Mouse (Mus musculus) forebrain, embryonic 14.5 days (tissue): Measurements from ENCODE around the gene Fosb. TPM values are rescaled to one million over a fixed set of nuclear protein-coding genes. Genes with fewer than 3 reads are reported as not detected.

ENCODE experiments used
- ATAC-seq: fragments of 200-750 bp; cut with Nextera tagmentation; 2 replicates; pipeline ENCODE4 v1.8.0; 2017; ENCODE audit warnings: mild to moderate bottlenecking, moderate library complexity
- DNase-seq: peaks from one replicate; pipeline ENCODE4 v3.0.0-alpha.2; 2015; ENCODE audit warnings: low spot score
- H3K27ac ChIP-seq: fragments of 300-500 bp; sonication (generic); 2 replicates; pipeline ENCODE4 v1.5.1; 2014; ENCODE audit warnings: low read depth, mild to moderate bottlenecking, control low read depth, low read length, moderate library complexity
- H3K27me3 ChIP-seq: fragments of 300-500 bp; sonication (generic); replicated peaks from 2 replicates; pipeline ENCODE4 v1.6.1; 2014; ENCODE audit warnings: low read length, control low read depth, mixed read lengths; ENCODE audit not compliant: control insufficient read depth, insufficient read depth
- H3K36me3 ChIP-seq: fragments of 300-500 bp; sonication (generic); 2 replicates; pipeline ENCODE4 v1.6.1; 2014; ENCODE audit warnings: low read length, control low read depth; ENCODE audit not compliant: control insufficient read depth, insufficient read depth
- H3K4me1 ChIP-seq: fragments of 300-500 bp; sonication (generic); 2 replicates; pipeline ENCODE4 v1.6.1; 2014; ENCODE audit warnings: antibody characterized with exemption, low read length, control low read depth; ENCODE audit not compliant: control insufficient read depth, insufficient read depth
- H3K4me2 ChIP-seq: fragments of 300-500 bp; sonication (generic); 2 replicates; pipeline ENCODE4 v1.6.1; 2014; ENCODE audit warnings: mild to moderate bottlenecking, control low read depth, low read length
- H3K4me3 ChIP-seq: fragments of 300-500 bp; sonication (generic); 2 replicates; pipeline ENCODE4 v1.5.1; 2014; ENCODE audit warnings: low read depth, low read length, control low read depth
- H3K9ac ChIP-seq: fragments of 300-500 bp; sonication (generic); 2 replicates; pipeline ENCODE4 v1.6.1; 2014; ENCODE audit warnings: mild to moderate bottlenecking, low read length, control low read depth, moderate library complexity
- H3K9me3 ChIP-seq: fragments of 300-500 bp; sonication (generic); replicated peaks from 2 replicates; pipeline ENCODE4 v1.6.1; 2016; ENCODE audit warnings: low read length, control low read depth, mixed read lengths; ENCODE audit not compliant: control insufficient read depth
- WGBS: fragments of 180-500 bp; shearing (Covaris S2); extraction: QIAGEN DNeasy Blood & Tissue Kit; methylation state at CpG from one replicate; pipeline ENCODE4 v1.1.7; 2014; 5-methylcytosine and 5-hydroxymethylcytosine counted together
- polyA plus RNA-seq: library from polyadenylated mRNA; unstranded; fragments of >200 nt; fragmentation: Nextera tagmentation; extraction: Ambion mirVana; gene quantifications from 2 replicates; pipeline ENCODE4 v1.2.1, GENCODE M21; 2014

The Fosb gene
- polyA plus RNA-seq, 1 experiment from 2014 or later, result not detected

- H3K9me3 ChIP-seq, result no peaks in the 10 kb centered on the region
- 76% methylated on average over 21 of the region's 21 CpGs for WGBS
- H3K27me3 ChIP-seq, result no peaks in the 10 kb centered on the region
- ATAC-seq (no peak), DNase-seq (no peak)
- H3K27ac ChIP-seq, result no peak overlapping the region
- no peak overlapping the region for H3K4me3 ChIP-seq
- H3K36me3 ChIP-seq, result no peaks in the 10 kb centered on the region
- H3K9ac ChIP-seq, result no peak overlapping the region
- H3K4me1 ChIP-seq, result peaks cover 8% of the 10 kb centered on the region
- no peak overlapping the region for H3K4me2 ChIP-seq
These were observed 15.7 kb upstream of the Fosb start for GRCm38 (mm10) chr7:19325262-19326199.

GRCm38 (mm10) chr7:19324221-19324620 is 14.4 kb upstream of the Fosb start:
- 89% methylated on average over 11 of the region's 11 CpGs for WGBS
- ATAC-seq, result no peak
- no peak overlapping the region for H3K4me3 ChIP-seq

GRCm38 (mm10) chr7:19322489-19322888 is 12.6 kb upstream of the Fosb start:
- Histone ChIP-seq H3K27me3 (no peaks in the 10 kb centered on the region), H3K27ac (no peak overlapping the region), H3K9ac (no peak overlapping the region), H3K36me3 (no peaks in the 10 kb centered on the region), H3K4me1 (peaks cover 15% of the 10 kb centered on the region), H3K4me3 (no peak overlapping the region), H3K9me3 (no peaks in the 10 kb centered on the region), H3K4me2 (no peak overlapping the region)
- 61% methylated on average over 9 of the region's 9 CpGs for WGBS
- ATAC-seq (no peak), DNase-seq (no peak)

More at GRCm38 (mm10) chr7:19324221-19324620, 14.4 kb upstream of the Fosb start:
- Histone ChIP-seq H3K4me2 (no peak overlapping the region), H3K27ac (no peak overlapping the region), H3K36me3 (no peaks in the 10 kb centered on the region), H3K9ac (no peak overlapping the region), H3K27me3 (no peaks in the 10 kb centered on the region), H3K4me1 (peaks cover 15% of the 10 kb centered on the region), H3K9me3 (no peaks in the 10 kb centered on the region)
- DNase-seq, result no peak

- DNase-seq (no peak), ATAC-seq (no peak)
- no peaks in the 10 kb centered on the region for H3K36me3 ChIP-seq
- H3K27me3 ChIP-seq, result no peaks in the 10 kb centered on the region
- WGBS, result 76% methylated on average over 5 of the region's 5 CpGs
- no peak overlapping the region for H3K4me3 ChIP-seq
- H3K9me3 ChIP-seq, result no peaks in the 10 kb centered on the region
- no peak overlapping the region for H3K4me2 ChIP-seq
- peaks cover 9% of the 10 kb centered on the region for H3K4me1 ChIP-seq
- H3K27ac ChIP-seq, result no peak overlapping the region
- H3K9ac ChIP-seq, result no peak overlapping the region
These were observed 11.6 kb upstream of the Fosb start for GRCm38 (mm10) chr7:19321464-19321863.

GRCm38 (mm10) chr7:19320637-19321036 is 10.8 kb upstream of the Fosb start:
- Histone ChIP-seq H3K4me2 (peak overlapping the region; percentile 67), H3K4me3 (no peak overlapping the region), H3K9me3 (no peaks in the 10 kb centered on the region), H3K27ac (no peak overlapping the region; the same call in 1 of the 2 replicates), H3K4me1 (peaks cover 8% of the 10 kb centered on the region), H3K36me3 (no peaks in the 10 kb centered on the region), H3K27me3 (no peaks in the 10 kb centered on the region), H3K9ac (peak overlapping the region; percentile 40; the same call in 1 of the 2 replicates)
- no peak for DNase-seq
- 45% methylated on average over 7 of the region's 7 CpGs for WGBS
- ATAC-seq, result no peak

- Histone ChIP-seq H3K4me2 (peak overlapping the region; percentile 67), H3K27ac (no peak overlapping the region), H3K9me3 (no peaks in the 10 kb centered on the region), H3K27me3 (no peaks in the 10 kb centered on the region), H3K9ac (peak overlapping the region; percentile 56), H3K36me3 (no peaks in the 10 kb centered on the region), H3K4me3 (peak overlapping the region; percentile 38), H3K4me1 (peaks cover 8% of the 10 kb centered on the region)
- under 1% methylated on average over 40 of the region's 41 CpGs for WGBS
- peak; percentile 98 for DNase-seq
- ATAC-seq, result peak; percentile 98
These were observed 10.1 kb upstream of the Fosb start for GRCm38 (mm10) chr7:19319906-19320305.

- no peak for DNase-seq
- peak; percentile 47 for ATAC-seq
These were observed 9.6 kb upstream of the Fosb start for GRCm38 (mm10) chr7:19319458-19319857.

GRCm38 (mm10) chr7:19318676-19319075 is 8.8 kb upstream of the Fosb start:
- 77% methylated on average over 7 of the region's 7 CpGs for WGBS
- Histone ChIP-seq H3K36me3 (no peaks in the 10 kb centered on the region), H3K4me1 (peaks cover 8% of the 10 kb centered on the region), H3K9ac (no peak overlapping the region), H3K4me3 (no peak overlapping the region), H3K4me2 (no peak overlapping the region), H3K27me3 (no peaks in the 10 kb centered on the region), H3K9me3 (no peaks in the 10 kb centered on the region), H3K27ac (no peak overlapping the region)
- ATAC-seq (no peak), DNase-seq (no peak)

More at GRCm38 (mm10) chr7:19319458-19319857, 9.6 kb upstream of the Fosb start:
- Histone ChIP-seq H3K27me3 (no peaks in the 10 kb centered on the region), H3K36me3 (no peaks in the 10 kb centered on the region), H3K4me3 (peak overlapping the region; percentile 38), H3K9me3 (no peaks in the 10 kb centered on the region), H3K27ac (no peak overlapping the region), H3K4me1 (peaks cover 8% of the 10 kb centered on the region), H3K4me2 (peak overlapping the region; percentile 67), H3K9ac (peak overlapping the region; percentile 56)
- WGBS, result 15% methylated on average over 9 of the region's 9 CpGs

GRCm38 (mm10) chr7:19318201-19318600 is 8.3 kb upstream of the Fosb start:
- Histone ChIP-seq H3K4me2 (no peak overlapping the region), H3K9me3 (no peaks in the 10 kb centered on the region), H3K27ac (no peak overlapping the region), H3K27me3 (0 out of 2 replicates have a peak, but pooled peaks cover 2% of the 10 kb centered on the region), H3K4me1 (peaks cover 8% of the 10 kb centered on the region), H3K9ac (no peak overlapping the region), H3K36me3 (no peaks in the 10 kb centered on the region), H3K4me3 (no peak overlapping the region)
- DNase-seq (no peak), ATAC-seq (no peak)
- WGBS, result 77% methylated on average over 2 of the region's 2 CpGs
